Mouse (Mus musculus) MEL (cell line): Measurements from ENCODE around the gene Olfr1014.

Experiments used
- CHD2 ChIP-seq: IDR thresholded peaks from 2 replicates; pipeline ENCODE4 v1.6.1; 2011; ENCODE audit warnings: low read length, improper control_type of control experiment
- CTCF ChIP-seq, 3 experiments: IDR thresholded peaks in 2 of 3; conservative IDR thresholded peaks in 1 of 3; 2 replicates each; pipeline ENCODE4 v1.5.1; 2011 to 2012; ENCODE audit warnings: low read length in 3 of 3, low read depth in 2 of 3, mild to moderate bottlenecking in 2 of 3, improper control_type of control experiment in 1 of 3, inconsistent platforms in 1 of 3, mixed read lengths in 1 of 3, moderate library complexity in 1 of 3; ENCODE audit not compliant: control insufficient read depth in 1 of 3, insufficient read depth in 1 of 3, poor library complexity in 1 of 3, severe bottlenecking in 1 of 3
- E2F4 ChIP-seq: IDR thresholded peaks from 2 replicates; pipeline ENCODE4 v1.6.1; 2011; ENCODE audit warnings: low read depth, low read length, improper control_type of control experiment, borderline replicate concordance
- ETS1 ChIP-seq: IDR thresholded peaks from 2 replicates; pipeline ENCODE4 v1.6.1; 2012; ENCODE audit warnings: low read depth, mild to moderate bottlenecking, inconsistent platforms, low read length, improper control_type of control experiment, moderate library complexity
- JUND ChIP-seq: IDR thresholded peaks from 2 replicates; pipeline ENCODE4 v1.6.1; 2011; ENCODE audit warnings: low read depth, mild to moderate bottlenecking, improper control_type of control experiment, low read length
- MAFK ChIP-seq: IDR thresholded peaks from 2 replicates; pipeline ENCODE4 v1.6.1; 2011; ENCODE audit warnings: low read depth, mild to moderate bottlenecking, low read length, improper control_type of control experiment, borderline replicate concordance
- MAX ChIP-seq: IDR thresholded peaks from 2 replicates; pipeline ENCODE4 v1.6.1; 2011; ENCODE audit warnings: low read length, improper control_type of control experiment
- POLR2A ChIP-seq, 2 experiments: IDR thresholded peaks; 2 replicates each; pipeline ENCODE4 v1.6.1; 2011 to 2012; ENCODE audit warnings: low read length in 2 of 2, mild to moderate bottlenecking in 2 of 2, control low read depth in 1 of 2, improper control_type of control experiment in 1 of 2, low read depth in 1 of 2, moderate library complexity in 1 of 2; ENCODE audit not compliant: control insufficient read depth in 1 of 2, insufficient read depth in 1 of 2, poor library complexity in 1 of 2
- RCOR1 ChIP-seq: IDR thresholded peaks from 2 replicates; pipeline ENCODE4 v1.6.1; 2012; ENCODE audit warnings: low read depth, mild to moderate bottlenecking, inconsistent platforms, low read length, improper control_type of control experiment
- SIN3A ChIP-seq: IDR thresholded peaks from 2 replicates; pipeline ENCODE4 v1.6.1; 2012; ENCODE audit warnings: low read length, improper control_type of control experiment, inconsistent platforms
- SMC3 ChIP-seq: IDR thresholded peaks from 2 replicates; pipeline ENCODE4 v1.6.1; 2011; ENCODE audit warnings: low read depth, low read length, improper control_type of control experiment
- UBTF ChIP-seq: IDR thresholded peaks from 2 replicates; pipeline ENCODE4 v1.6.1; 2012; ENCODE audit warnings: low read depth, mild to moderate bottlenecking, inconsistent platforms, low read length, improper control_type of control experiment, moderate library complexity, borderline replicate concordance; ENCODE audit not compliant: insufficient read depth
- USF1 ChIP-seq: IDR thresholded peaks from 2 replicates; pipeline ENCODE4 v1.6.1; 2014; ENCODE audit warnings: low read depth, mild to moderate bottlenecking, inconsistent platforms, low read length, improper control_type of control experiment, moderate library complexity
- ZMIZ1 ChIP-seq: IDR thresholded peaks from 2 replicates; pipeline ENCODE4 v1.6.1; 2012; ENCODE audit warnings: low read depth, mild to moderate bottlenecking, inconsistent platforms, low read length, improper control_type of control experiment, moderate library complexity

GRCm38 (mm10) chr2:85753822-85754221 lies 18.7 kb upstream of the Olfr1014 start:
- TF ChIP-seq POLR2A (IDR thresholded peaks at IDR 0.05; ENCODE audit: control insufficient read depth in 1 of 2, insufficient read depth in 1 of 2, low read depth in 1 of 2, low read length in 2 of 2, poor library complexity in 1 of 2) (no peak), ETS1 (no peak), CTCF (IDR thresholded peaks at IDR 0.05 in 2 of 3, conservative IDR thresholded peaks at IDR 0.05 in 1 of 3; ENCODE audit: control insufficient read depth in 1 of 3, insufficient read depth in 1 of 3, low read depth in 2 of 3, low read length in 3 of 3, poor library complexity in 1 of 3, severe bottlenecking in 1 of 3) (no peak), SIN3A (no peak), CHD2 (no peak), UBTF (no peak), MAFK (no peak), USF1 (no peak), JUND (no peak), SMC3 (no peak), MAX (no peak), E2F4 (no peak), ZMIZ1 (no peak), RCOR1 (no peak)
